Mouse (Mus musculus): ENCODE measurements around the gene Map7.

Gene Map7

GRCm38 (mm10) chr10:20285994-20286836 lies 137.9 kb downstream of the Map7 start:
- DNase-seq (ENCODE audit: low spot score in 2 of 2), result no peak

GRCm38 (mm10) chr10:20287369-20287768 lies 139.1 kb downstream of the Map7 start:
- no peak for DNase-seq (ENCODE audit: low spot score in 2 of 2)

- DNase-seq (ENCODE audit: low spot score in 2 of 2), result peak in 1 of 2 experiments; percentile 75
These were observed 142.2 kb downstream of the Map7 start for GRCm38 (mm10) chr10:20290467-20290883.

GRCm38 (mm10) chr10:20295961-20296360 lies 147.7 kb downstream of the Map7 start:
- DNase-seq (ENCODE audit: low spot score in 2 of 2), result no peak

GRCm38 (mm10) chr10:20298152-20298920 lies 150.1 kb downstream of the Map7 start:
- DNase-seq (ENCODE audit: low spot score in 2 of 2), result no peak

GRCm38 (mm10) chr10:20299114-20299513 lies 150.8 kb downstream of the Map7 start:
- no peak for DNase-seq (ENCODE audit: low spot score in 2 of 2)

GRCm38 (mm10) chr10:20310969-20311769 lies 162.9 kb downstream of the Map7 start:
- no peak for DNase-seq (ENCODE audit: low spot score in 2 of 2)

- DNase-seq (ENCODE audit: low spot score in 2 of 2), result peak; percentile 98 to 99
These were observed 163.9 kb downstream of the Map7 start, which contains the start of gene Bclaf1 for GRCm38 (mm10) chr10:20311918-20312735. Gene Bclaf1, plus strand, starts transcription at chr10:20312469.

- DNase-seq (ENCODE audit: low spot score in 2 of 2), result peak; percentile 82 to 87
These were observed 164.5 kb downstream of the Map7 start for GRCm38 (mm10) chr10:20312736-20313301.

GRCm38 (mm10) chr10:20313447-20313846 lies 165.2 kb downstream of the Map7 start:
- DNase-seq (ENCODE audit: low spot score in 2 of 2), result no peak

- DNase-seq (ENCODE audit: low spot score in 2 of 2), result no peak
These were observed 165.7 kb downstream of the Map7 start for GRCm38 (mm10) chr10:20313941-20314340.

GRCm38 (mm10) chr10:20314797-20315196 lies 166.5 kb downstream of the Map7 start:
- DNase-seq (ENCODE audit: low spot score in 2 of 2), result no peak

GRCm38 (mm10) chr10:20317466-20317865 lies 169.2 kb downstream of the Map7 start:
- DNase-seq (ENCODE audit: low spot score in 2 of 2), result no peak

- no peak for DNase-seq (ENCODE audit: low spot score in 2 of 2)
These were observed 178.0 kb downstream of the Map7 start for GRCm38 (mm10) chr10:20326226-20326625.
